Mouse (Mus musculus) spleen, adult 2 months (tissue): ENCODE measurements at regions not wholly inside any gene's neighbourhood (a gene's known extent, or its start where the extent isn't known, plus 50 kb on each side); places are given as distances from the start of the nearest gene placed in this dataset.

Experiments
- DNase-seq, 2 experiments: peaks; one replicate each; pipeline versions ENCODE4 v3.0.0 to v3.0.0-alpha.2; 2012 to 2021; ENCODE audit warnings: low spot score in 2 of 2, low read depth in 1 of 2
- H3K27ac ChIP-seq: fragments of 200-500 bp; 2 replicates; pipeline ENCODE4 v1.5.1; 2012; ENCODE audit warnings: low read length, inconsistent platforms; ENCODE audit not compliant: insufficient read depth
- H3K27me3 ChIP-seq: fragments of 200-500 bp; 2 replicates; pipeline ENCODE4 v1.6.1; 2012; ENCODE audit warnings: mild to moderate bottlenecking, moderate library complexity, low read length, inconsistent platforms; ENCODE audit not compliant: control insufficient read depth, insufficient read depth
- H3K36me3 ChIP-seq: fragments of 200-500 bp; 2 replicates; pipeline ENCODE4 v1.6.1; 2012; ENCODE audit warnings: mild to moderate bottlenecking, low read length, inconsistent platforms; ENCODE audit not compliant: control insufficient read depth, insufficient read depth
- H3K4me1 ChIP-seq: fragments of 200-500 bp; 2 replicates; pipeline ENCODE4 v1.6.1; 2011; ENCODE audit warnings: inconsistent platforms; ENCODE audit not compliant: control insufficient read depth, insufficient read depth, insufficient read length
- H3K4me3 ChIP-seq: fragments of 200-500 bp; 2 replicates; pipeline ENCODE4 v1.5.1; 2011; ENCODE audit warnings: mild to moderate bottlenecking, inconsistent platforms; ENCODE audit not compliant: insufficient read depth, insufficient read length; ENCODE audit errors: extremely low read depth
- CTCF ChIP-seq: fragments of 200-500 bp; IDR thresholded peaks from 2 replicates; pipeline ENCODE4 v1.5.1; 2011; ENCODE audit warnings: mild to moderate bottlenecking, inconsistent platforms; ENCODE audit not compliant: insufficient read depth, insufficient read length, insufficient replicate concordance; ENCODE audit errors: extremely low read depth
- POLR2A ChIP-seq: fragments of 200-500 bp; IDR thresholded peaks from 2 replicates; pipeline ENCODE4 v1.6.1; 2011; ENCODE audit warnings: low read depth, low read length, inconsistent platforms
- WGBS: fragments of 180-500 bp; shearing (Covaris S2); methylation state at CpG from one replicate; pipeline ENCODE4 v1.1.7; 2018; 5-methylcytosine and 5-hydroxymethylcytosine counted together

- Histone ChIP-seq H3K36me3 (no peaks in the 10 kb centered on the region), H3K4me3 (no peak overlapping the region), H3K27me3 (no peaks in the 10 kb centered on the region), H3K4me1 (no peaks in the 10 kb centered on the region), H3K27ac (no peak overlapping the region)
- 85% methylated on average over 6 of the region's 6 CpGs for WGBS
- no peak for DNase-seq
- TF ChIP-seq CTCF (no peak), POLR2A (no peak)
These were observed 53.2 kb upstream of the Epha4 start for GRCm38 (mm10) chr1:77568081-77568480.

- Histone ChIP-seq H3K4me1 (no peaks in the 10 kb centered on the region), H3K36me3 (no peaks in the 10 kb centered on the region), H3K27me3 (no peaks in the 10 kb centered on the region), H3K27ac (no peak overlapping the region), H3K4me3 (no peak overlapping the region)
- no peak for TF ChIP-seq POLR2A
- TF ChIP-seq CTCF = no peak
- DNase-seq = no peak
- 77% methylated on average over 7 of the region's 7 CpGs for WGBS
These were observed 52.8 kb upstream of the Epha4 start for GRCm38 (mm10) chr1:77567657-77568056.
